Mouse (Mus musculus): ENCODE results near the gene Hsd3b6. TPM values are rescaled to one million over a fixed set of nuclear protein-coding genes. Genes with fewer than 3 reads are reported as not detected.
"Not testable (repeated sequence)": the region's sequence is repeated elsewhere in the genome, so short reads cannot be mapped to it uniquely, and the experiment has no call there.

The Hsd3b6 gene
- polyA plus RNA-seq, 1 experiment from 2014 or later, result 29.0 TPM

- H3K36me3 ChIP-seq (ENCODE audit: control insufficient read depth, insufficient read depth, low read length), result no peaks in the 10 kb centered on the region
- no peak for ATAC-seq (replicated peaks; ENCODE audit: low FRiP score)
- H3K4me1 ChIP-seq (replicated peaks; ENCODE audit: control insufficient read depth, insufficient read depth, low read length), result peaks cover 8% of the 10 kb centered on the region
- no peak for DNase-seq (ENCODE audit: low spot score)
- no peak overlapping the region for H3K9ac ChIP-seq (ENCODE audit: low read depth, low read length)
- H3K9me3 ChIP-seq (ENCODE audit: control insufficient read depth, low read length), result no peaks in the 10 kb centered on the region
- H3K27me3 ChIP-seq (replicated peaks; ENCODE audit: control insufficient read depth, insufficient read depth, low read length), result no peaks in the 10 kb centered on the region
- no peak overlapping the region for H3K4me2 ChIP-seq
- WGBS, result 71% methylated on average over 2 of the region's 2 CpGs
- no peak overlapping the region for H3K4me3 ChIP-seq (ENCODE audit: low read depth, low read length)
- no peak overlapping the region for H3K27ac ChIP-seq (ENCODE audit: low read depth, low read length)
Measured at GRCm38 (mm10) chr3:98851853-98852252, 37.6 kb upstream of the Hsd3b6 start.

GRCm38 (mm10) chr3:98850262-98850661 lies 36.0 kb upstream of the Hsd3b6 start:
- Histone ChIP-seq H3K4me2 (no peak overlapping the region), H3K4me1 (replicated peaks; ENCODE audit: control insufficient read depth, insufficient read depth, low read length) (peaks cover 4% of the 10 kb centered on the region; the same call in 1 of the 2 replicates), H3K36me3 (ENCODE audit: control insufficient read depth, insufficient read depth, low read length) (no peaks in the 10 kb centered on the region), H3K4me3 (ENCODE audit: low read depth, low read length) (no peak overlapping the region), H3K27ac (ENCODE audit: low read depth, low read length) (no peak overlapping the region), H3K9me3 (ENCODE audit: control insufficient read depth, low read length) (no peaks in the 10 kb centered on the region), H3K9ac (ENCODE audit: low read depth, low read length) (no peak overlapping the region), H3K27me3 (replicated peaks; ENCODE audit: control insufficient read depth, insufficient read depth, low read length) (no peaks in the 10 kb centered on the region)
- 72% methylated on average over 5 of the region's 5 CpGs for WGBS
- DNase-seq (ENCODE audit: low spot score) (no peak), ATAC-seq (replicated peaks; ENCODE audit: low FRiP score) (no peak)

DNA sequence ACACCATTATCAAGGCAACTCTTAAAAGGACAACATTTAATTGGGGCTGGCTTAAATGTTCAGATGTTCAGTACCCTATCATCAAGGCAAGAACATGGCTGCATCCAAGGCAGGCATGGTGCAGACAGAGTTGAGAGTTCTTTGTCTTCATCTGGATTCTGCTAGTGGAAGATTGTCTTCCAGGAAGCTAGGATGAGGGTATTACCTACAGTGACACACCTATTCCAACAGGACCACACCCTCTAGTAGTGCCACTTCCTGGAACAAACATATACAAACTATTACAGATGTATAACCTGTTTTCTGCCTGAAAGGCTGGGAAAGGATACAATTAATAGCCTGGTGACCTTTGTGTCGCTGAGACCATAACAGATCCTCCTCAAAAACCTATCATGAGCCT lies 34.7 kb upstream of the Hsd3b6 start:
- peak; percentile 58 for ATAC-seq (replicated peaks; ENCODE audit: low FRiP score)
- H3K4me2 ChIP-seq, result no peak overlapping the region

DNA sequence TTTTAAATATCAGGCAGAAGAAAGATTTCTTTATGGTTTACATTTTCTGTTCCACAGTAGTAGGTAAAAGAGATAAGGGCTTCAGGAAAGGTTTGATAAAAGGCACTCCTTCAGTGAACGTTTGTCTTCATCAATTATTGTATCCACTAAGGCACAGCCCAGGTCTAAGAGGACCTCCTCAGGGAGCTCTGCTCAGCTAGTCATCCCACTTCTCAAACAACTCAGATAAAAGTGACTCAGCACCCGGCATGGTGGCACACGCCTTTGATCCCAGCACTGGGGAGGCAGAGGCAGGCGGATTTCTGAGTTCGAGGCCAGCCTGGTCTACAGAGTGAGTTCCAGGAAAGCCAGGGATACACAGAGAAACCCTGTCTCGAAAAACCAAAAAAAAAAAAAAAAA lies 1.6 kb downstream of the Hsd3b6 start:
- not testable (repeated sequence) for H3K9me3 ChIP-seq (ENCODE audit: control insufficient read depth, low read length); ATAC-seq (replicated peaks; ENCODE audit: low FRiP score); DNase-seq (ENCODE audit: low spot score); H3K9ac ChIP-seq (ENCODE audit: low read depth, low read length); H3K27me3 ChIP-seq (replicated peaks; ENCODE audit: control insufficient read depth, insufficient read depth, low read length); H3K4me1 ChIP-seq (replicated peaks; ENCODE audit: control insufficient read depth, insufficient read depth, low read length); H3K27ac ChIP-seq (ENCODE audit: low read depth, low read length); H3K4me3 ChIP-seq (ENCODE audit: low read depth, low read length); H3K36me3 ChIP-seq (ENCODE audit: control insufficient read depth, insufficient read depth, low read length); H3K4me2 ChIP-seq
- 68% methylated on average over 6 of the region's 6 CpGs for WGBS

More for the DNA sequence above, 34.7 kb upstream of the Hsd3b6 start:
- no peaks in the 10 kb centered on the region for H3K27me3 ChIP-seq (replicated peaks; ENCODE audit: control insufficient read depth, insufficient read depth, low read length)
- WGBS, result 92% methylated on average over 1 of the region's 1 CpGs
- no peak overlapping the region for H3K9ac ChIP-seq (ENCODE audit: low read depth, low read length)
- no peak for DNase-seq (ENCODE audit: low spot score)
- no peaks in the 10 kb centered on the region for H3K4me1 ChIP-seq (replicated peaks; ENCODE audit: control insufficient read depth, insufficient read depth, low read length)
- H3K36me3 ChIP-seq (ENCODE audit: control insufficient read depth, insufficient read depth, low read length), result no peaks in the 10 kb centered on the region
- H3K27ac ChIP-seq (ENCODE audit: low read depth, low read length), result no peak overlapping the region
- H3K4me3 ChIP-seq (ENCODE audit: low read depth, low read length), result no peak overlapping the region
- H3K9me3 ChIP-seq (ENCODE audit: control insufficient read depth, low read length), result no peaks in the 10 kb centered on the region

DNA sequence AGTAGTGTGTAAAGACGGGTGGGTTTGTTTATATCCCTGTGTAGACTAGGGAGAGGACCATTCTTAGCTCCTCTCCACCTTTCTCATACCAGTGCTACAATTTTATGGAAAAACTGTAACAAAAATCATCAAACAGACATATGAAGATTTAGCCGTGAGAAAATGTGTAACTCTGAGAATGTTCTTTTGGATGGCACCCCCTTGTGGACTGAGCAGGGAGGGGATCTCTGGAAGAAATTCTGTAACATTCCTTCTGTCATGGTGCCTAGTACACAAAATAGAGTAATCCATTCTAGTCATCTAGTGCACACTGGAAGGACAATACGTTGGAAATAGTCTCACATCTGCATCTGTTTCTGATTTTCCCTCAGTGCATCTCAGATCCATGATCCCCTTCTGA lies 9.2 kb downstream of the Hsd3b6 start:
- H3K27ac ChIP-seq (ENCODE audit: low read depth, low read length); H3K9me3 ChIP-seq (ENCODE audit: control insufficient read depth, low read length); H3K9ac ChIP-seq (ENCODE audit: low read depth, low read length); H3K27me3 ChIP-seq (replicated peaks; ENCODE audit: control insufficient read depth, insufficient read depth, low read length); ATAC-seq (replicated peaks; ENCODE audit: low FRiP score); H3K4me3 ChIP-seq (ENCODE audit: low read depth, low read length); H3K4me2 ChIP-seq; H3K36me3 ChIP-seq (ENCODE audit: control insufficient read depth, insufficient read depth, low read length); DNase-seq (ENCODE audit: low spot score); H3K4me1 ChIP-seq (replicated peaks; ENCODE audit: control insufficient read depth, insufficient read depth, low read length): not testable (repeated sequence)
- WGBS, result 48% methylated on average over 3 of the region's 3 CpGs

DNA sequence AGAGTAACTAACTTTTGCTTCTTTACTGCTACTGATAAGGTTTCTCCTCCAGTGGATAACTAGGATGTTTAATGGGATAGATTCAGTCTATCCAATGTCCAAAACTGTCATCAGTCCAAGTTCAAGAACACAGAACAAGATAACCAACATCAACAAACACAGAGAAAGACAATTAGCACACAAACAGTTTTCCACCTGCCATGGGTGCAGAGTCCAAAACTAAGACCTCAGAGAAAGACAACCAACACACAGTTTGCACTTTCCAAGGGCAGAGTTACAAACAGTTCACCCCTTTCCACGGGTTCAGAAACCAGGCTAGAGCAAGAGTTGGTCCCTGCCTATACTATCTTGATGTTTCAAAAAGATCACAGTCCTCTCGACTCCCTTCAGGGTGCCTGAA lies 27.7 kb downstream of the Hsd3b6 start:
- no peak overlapping the region for H3K4me2 ChIP-seq
- no peak overlapping the region for H3K4me3 ChIP-seq (ENCODE audit: low read depth, low read length)
- H3K9me3 ChIP-seq (ENCODE audit: control insufficient read depth, low read length), result no peaks in the 10 kb centered on the region
- H3K27ac ChIP-seq (ENCODE audit: low read depth, low read length), result no peak overlapping the region
- H3K9ac ChIP-seq (ENCODE audit: low read depth, low read length), result no peak overlapping the region
- no peaks in the 10 kb centered on the region for H3K36me3 ChIP-seq (ENCODE audit: control insufficient read depth, insufficient read depth, low read length)
- WGBS, result 54% methylated on average over 2 of the region's 2 CpGs
- H3K27me3 ChIP-seq (replicated peaks; ENCODE audit: control insufficient read depth, insufficient read depth, low read length), result no peaks in the 10 kb centered on the region
- ATAC-seq (replicated peaks; ENCODE audit: low FRiP score) (no peak), DNase-seq (ENCODE audit: low spot score) (no peak)
- no peaks in the 10 kb centered on the region for H3K4me1 ChIP-seq (replicated peaks; ENCODE audit: control insufficient read depth, insufficient read depth, low read length)

DNA sequence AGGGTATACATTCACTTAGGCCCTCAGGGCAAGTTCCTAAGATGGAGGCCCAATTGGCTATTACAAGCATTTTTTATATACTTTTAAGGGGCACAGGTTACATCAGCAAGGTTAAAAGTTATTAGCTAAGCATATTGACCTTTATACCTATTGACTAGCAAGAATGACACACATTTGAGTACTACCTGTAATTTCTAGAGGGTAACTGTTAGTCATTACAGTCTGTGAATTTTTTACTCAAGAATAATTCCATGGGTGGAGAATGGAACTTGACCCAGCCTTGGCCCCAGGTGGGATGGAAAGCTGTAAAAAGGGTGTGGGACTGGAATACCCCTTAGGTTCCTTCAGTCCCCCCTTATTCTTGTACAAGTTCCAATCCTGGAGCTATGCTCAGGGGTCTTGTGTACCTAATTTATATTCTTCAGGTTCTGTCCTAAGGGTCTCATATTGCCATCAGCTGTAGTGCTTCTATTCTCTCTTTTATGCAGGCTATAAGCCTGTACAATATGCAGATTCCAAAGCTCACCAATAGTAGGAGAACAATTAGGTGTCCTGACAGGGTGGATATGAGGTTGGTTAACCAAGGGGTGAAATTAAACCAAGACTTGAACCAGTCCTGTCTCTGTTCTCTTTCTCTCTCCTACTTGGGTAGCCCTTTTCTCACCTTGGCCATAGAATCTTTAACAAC lies 31.9 kb downstream of the Hsd3b6 start:
- no peaks in the 10 kb centered on the region for H3K27me3 ChIP-seq (replicated peaks; ENCODE audit: control insufficient read depth, insufficient read depth, low read length)
- H3K9ac ChIP-seq (ENCODE audit: low read depth, low read length), result no peak overlapping the region
- H3K9me3 ChIP-seq (ENCODE audit: control insufficient read depth, low read length), result no peaks in the 10 kb centered on the region
- DNase-seq (ENCODE audit: low spot score) (no peak), ATAC-seq (replicated peaks; ENCODE audit: low FRiP score) (no peak)
- H3K4me1 ChIP-seq (replicated peaks; ENCODE audit: control insufficient read depth, insufficient read depth, low read length), result no peaks in the 10 kb centered on the region
- H3K27ac ChIP-seq (ENCODE audit: low read depth, low read length), result no peak overlapping the region
- no peaks in the 10 kb centered on the region for H3K36me3 ChIP-seq (ENCODE audit: control insufficient read depth, insufficient read depth, low read length)
- no peak overlapping the region for H3K4me3 ChIP-seq (ENCODE audit: low read depth, low read length)
- H3K4me2 ChIP-seq, result no peak overlapping the region

DNA sequence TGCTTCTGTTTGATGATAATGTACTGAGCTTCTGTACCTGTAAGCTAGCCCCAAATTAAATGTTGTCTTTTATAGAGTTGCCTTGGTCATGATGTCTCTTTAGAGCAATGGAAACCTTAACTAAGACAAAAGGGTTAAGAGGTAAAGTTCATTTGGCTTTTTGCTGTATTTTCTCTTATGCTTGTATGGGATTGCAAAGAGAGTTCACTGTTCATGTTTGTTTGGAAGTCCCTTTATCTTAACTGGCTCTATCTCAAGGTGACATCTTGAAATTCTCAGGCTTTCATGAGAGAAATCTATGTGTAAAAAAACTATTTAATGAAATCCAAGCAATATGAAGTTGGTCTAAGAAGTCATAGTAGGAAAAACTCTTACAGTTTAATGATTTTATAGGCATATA lies 33.3 kb downstream of the Hsd3b6 start:
- no peak overlapping the region for H3K4me2 ChIP-seq
- H3K36me3 ChIP-seq (ENCODE audit: control insufficient read depth, insufficient read depth, low read length), result no peaks in the 10 kb centered on the region
- DNase-seq (ENCODE audit: low spot score), result no peak
- H3K27me3 ChIP-seq (replicated peaks; ENCODE audit: control insufficient read depth, insufficient read depth, low read length), result no peaks in the 10 kb centered on the region
- H3K9me3 ChIP-seq (ENCODE audit: control insufficient read depth, low read length), result no peaks in the 10 kb centered on the region
- H3K9ac ChIP-seq (ENCODE audit: low read depth, low read length), result no peak overlapping the region
- no peak for ATAC-seq (replicated peaks; ENCODE audit: low FRiP score)
- no peak overlapping the region for H3K4me3 ChIP-seq (ENCODE audit: low read depth, low read length)
- no peak overlapping the region for H3K27ac ChIP-seq (ENCODE audit: low read depth, low read length)
- H3K4me1 ChIP-seq (replicated peaks; ENCODE audit: control insufficient read depth, insufficient read depth, low read length), result no peaks in the 10 kb centered on the region

DNA sequence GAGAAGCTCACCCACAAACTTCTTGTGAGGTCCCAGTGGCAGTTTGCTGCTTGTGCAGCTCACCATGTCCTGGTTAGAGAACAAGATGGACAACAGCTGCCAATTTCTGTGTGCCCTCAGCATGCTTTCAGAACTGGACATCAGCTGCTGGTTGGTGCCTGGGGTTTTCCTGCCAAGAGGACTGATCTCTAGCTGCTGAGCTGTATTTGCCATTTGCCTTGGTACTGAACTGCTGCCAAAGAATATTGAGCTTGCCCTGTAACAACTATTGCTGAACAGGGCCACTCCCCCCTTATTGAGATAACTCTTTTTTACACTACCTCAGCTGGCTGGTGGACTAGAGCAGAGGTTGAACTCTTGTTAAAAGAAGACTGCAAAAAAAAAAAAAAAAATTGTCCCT lies 50.1 kb downstream of the Hsd3b6 start:
- Histone ChIP-seq H3K9ac (ENCODE audit: low read depth, low read length) (no peak overlapping the region), H3K9me3 (ENCODE audit: control insufficient read depth, low read length) (no peaks in the 10 kb centered on the region), H3K4me1 (replicated peaks; ENCODE audit: control insufficient read depth, insufficient read depth, low read length) (no peaks in the 10 kb centered on the region), H3K27me3 (replicated peaks; ENCODE audit: control insufficient read depth, insufficient read depth, low read length) (no peaks in the 10 kb centered on the region), H3K4me3 (ENCODE audit: low read depth, low read length) (no peak overlapping the region), H3K36me3 (ENCODE audit: control insufficient read depth, insufficient read depth, low read length) (no peaks in the 10 kb centered on the region), H3K27ac (ENCODE audit: low read depth, low read length) (no peak overlapping the region), H3K4me2 (no peak overlapping the region)
- ATAC-seq (replicated peaks; ENCODE audit: low FRiP score) (no peak), DNase-seq (ENCODE audit: low spot score) (no peak)

All from liver, embryonic 11.5 days (tissue).